Mouse (Mus musculus) CD8-positive naive resting alpha-beta T cell, adult 57 days (primary cell): ENCODE measurements around the gene Apoe. TPM values are rescaled to one million over a fixed set of nuclear protein-coding genes. Genes with fewer than 3 reads are reported as not detected.

ENCODE experiments used
- total RNA-seq: library from RNA; stranded (reverse); gene quantifications from one replicate; pipeline ENCODE4 v1.2.4, GENCODE M21; 2023

Apoe gene
- total RNA-seq = 33.1 TPM

DNA sequence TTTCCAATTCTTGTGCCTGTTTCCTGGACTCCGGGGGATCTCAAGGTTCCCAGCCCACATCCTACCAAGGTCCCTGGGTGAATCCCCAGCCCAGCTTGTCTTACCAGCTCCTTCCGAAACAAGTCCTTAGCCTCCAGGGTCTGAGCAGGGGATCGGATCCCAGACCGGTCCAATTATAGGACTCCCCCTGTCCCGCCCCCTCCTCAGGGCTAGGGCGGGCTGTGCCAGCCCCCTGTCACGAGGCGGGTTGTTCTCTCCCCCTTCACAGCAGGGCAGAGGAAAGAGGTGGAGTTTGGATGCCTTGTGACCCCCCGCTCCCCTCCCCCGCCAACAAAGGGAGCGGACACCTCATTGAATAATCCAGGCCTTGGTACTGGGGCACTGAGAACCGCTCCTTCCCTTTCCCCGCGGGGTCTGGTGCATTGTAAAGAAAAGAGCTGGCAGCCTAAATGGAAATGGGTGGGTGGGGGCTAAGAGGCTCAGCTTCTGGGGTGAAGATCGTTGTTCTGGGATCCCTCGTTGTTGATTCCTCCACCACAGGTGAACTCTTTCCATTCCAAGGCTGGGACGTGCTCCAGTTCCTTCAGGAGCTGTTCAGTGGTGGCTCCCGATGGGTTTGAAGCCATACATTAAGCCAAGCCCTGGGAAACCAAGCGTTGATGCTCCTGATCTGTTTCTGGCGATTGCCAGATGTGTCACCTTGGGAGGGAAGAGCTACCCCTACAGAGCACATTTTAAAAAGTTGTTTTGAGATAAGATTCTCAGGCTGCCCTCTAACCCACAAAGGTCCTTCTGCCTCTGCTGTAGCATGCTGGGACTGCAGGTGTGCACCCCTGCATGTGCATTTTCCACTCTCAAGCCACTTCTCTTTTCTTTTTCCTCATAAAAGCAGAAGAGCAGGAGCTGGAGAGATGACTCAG is at the start of gene Apoe:
Apoe (minus strand) TSS at position 282 of the 920 bp plus-strand sequence.

DNA sequence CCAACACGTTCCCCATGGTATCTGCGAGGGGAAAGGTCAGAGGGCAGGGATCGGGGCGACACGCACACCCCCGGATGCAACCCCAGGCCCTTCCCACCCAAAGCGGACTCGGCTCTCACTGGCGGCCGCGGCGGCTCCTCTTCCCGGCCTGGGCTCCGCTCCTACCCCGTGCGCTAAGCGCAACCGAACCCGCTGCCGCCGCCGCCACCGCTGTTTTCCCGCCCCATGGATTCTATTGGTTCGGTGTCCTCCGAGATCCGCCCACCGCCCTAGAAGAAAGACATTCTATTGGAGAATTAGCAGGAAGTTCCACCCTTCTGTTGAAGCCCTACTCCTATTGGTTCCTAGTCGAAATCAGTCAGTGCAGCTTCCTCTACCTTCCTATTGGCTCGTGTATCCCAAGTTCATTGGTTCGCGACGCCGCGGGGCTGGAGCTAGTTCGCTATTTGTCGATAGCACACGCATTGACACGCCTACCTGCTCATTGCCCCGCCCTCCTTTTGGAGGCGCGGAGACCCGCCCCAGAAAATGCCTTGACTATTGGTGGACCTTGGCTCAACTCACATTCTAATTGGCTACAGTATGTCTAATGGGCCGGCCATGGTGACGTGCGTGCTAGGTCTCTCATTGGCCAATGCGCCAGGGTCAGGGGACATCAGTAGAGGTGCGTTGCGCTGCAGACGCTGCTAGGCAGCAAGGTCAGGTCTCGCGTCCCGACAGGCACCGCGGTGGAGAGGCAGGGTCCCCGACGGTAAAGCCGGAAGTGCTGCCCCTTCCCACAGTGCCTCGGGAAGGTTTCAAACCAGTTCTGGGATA is 16.5 kb upstream of the Apoe start, which contains the start of gene Tomm40:
Tomm40 (minus strand) TSS at position 200 of the 816 bp plus-strand sequence.

DNA sequence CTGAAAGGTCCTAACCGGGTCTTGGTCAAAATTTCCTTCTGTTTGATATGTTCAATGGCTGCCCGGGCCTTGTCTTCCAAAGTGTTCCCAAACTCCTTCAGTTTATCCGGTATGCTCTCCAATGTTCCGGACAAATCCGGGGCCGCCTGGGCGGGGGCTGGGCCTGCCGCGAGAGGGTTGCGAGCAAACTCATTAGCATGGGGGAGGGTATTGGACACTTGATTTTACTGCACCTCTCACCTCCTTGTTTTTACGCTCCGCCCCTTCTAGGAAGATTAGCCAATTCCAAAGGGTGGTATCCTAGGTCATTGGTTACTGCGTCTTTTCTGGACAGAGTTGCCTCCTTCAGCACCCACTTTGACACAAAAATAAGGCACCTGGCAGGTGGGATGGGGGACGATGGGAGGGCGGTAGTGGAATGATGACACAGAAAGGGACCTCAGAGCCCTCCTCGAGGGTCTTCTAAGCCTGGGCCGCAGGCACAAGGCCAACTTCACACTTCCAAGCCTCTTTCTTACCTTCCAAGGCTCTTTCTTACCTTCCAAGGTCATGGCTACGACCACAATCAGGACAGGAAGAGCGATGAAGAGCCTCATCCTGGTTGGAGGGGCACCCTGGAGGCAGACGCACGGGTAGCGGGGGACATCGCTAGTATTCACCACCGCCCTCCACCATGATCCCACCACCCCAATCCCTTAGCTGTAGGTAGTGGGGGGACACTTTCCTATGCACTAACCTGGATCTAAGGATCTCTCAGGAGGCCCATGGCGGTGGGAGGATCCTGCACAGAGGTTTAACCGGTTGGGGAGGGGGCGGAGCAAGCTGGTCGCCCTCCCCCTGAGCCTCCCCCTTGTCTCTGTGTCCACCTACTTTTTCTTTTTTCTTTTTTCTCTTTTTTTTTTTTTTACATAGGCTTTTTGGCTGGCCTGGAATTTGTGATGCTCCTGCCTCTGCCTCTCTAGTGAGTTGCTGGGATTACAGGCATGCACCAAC is 6.8 kb downstream of the Apoe start, which contains the start of gene Apoc1:
Apoc1 (minus strand) TSS at position 788 of the 993 bp plus-strand sequence.

DNA sequence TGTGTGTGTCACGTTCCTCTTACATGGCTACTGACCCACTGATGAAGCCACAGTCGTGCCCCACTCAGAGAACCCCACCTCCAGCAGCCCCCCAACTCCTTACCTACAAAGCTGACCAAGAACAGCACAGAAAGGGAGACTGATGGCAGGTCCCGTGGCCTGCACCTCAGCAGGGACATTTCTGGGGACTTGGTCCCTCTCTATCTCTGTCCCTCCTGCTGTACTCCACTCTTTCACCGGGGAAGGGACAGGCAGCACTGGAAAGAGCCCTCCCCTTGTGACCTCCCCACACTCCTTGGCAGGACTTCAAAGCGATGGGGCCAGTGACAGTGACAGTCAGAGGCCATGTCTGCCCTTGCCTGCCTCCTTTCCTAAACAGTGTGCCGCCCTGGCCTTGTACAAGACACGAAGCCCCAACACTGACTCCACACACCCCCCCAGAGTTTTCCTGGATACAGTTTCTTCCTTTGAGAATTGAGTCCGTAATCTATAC is 17.7 kb downstream of the Apoe start, which contains the start of the genes Gm44805 and Apoc4:
Gm44805 (minus strand) TSS at position 222 of the 493 bp plus-strand sequence.
Apoc4 (minus strand) TSS at position 278 of the 493 bp plus-strand sequence.

DNA sequence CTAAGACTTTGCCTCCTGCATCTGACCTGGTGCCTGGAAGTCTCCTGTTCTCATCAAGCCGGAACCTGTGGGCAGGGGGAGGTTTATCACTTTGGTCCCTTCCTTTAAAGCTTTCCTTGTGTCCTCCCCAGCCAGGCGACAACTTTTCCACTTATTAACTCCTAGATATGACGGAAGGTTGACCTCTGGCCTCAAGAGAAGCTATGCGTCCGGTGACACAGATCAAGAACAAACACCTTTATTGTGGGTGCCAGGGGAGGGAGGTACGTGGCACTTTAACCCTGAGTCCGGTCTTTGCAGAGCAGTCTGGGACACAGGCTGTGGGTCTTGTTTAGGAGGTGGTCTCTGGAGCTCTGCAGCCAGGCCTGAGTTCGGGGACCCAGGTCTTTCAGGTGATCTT is 21.1 kb downstream of the Apoe start, which contains the start of gene Apoc2:
Apoc2 (minus strand) TSS at position 70 of the 400 bp plus-strand sequence.

DNA sequence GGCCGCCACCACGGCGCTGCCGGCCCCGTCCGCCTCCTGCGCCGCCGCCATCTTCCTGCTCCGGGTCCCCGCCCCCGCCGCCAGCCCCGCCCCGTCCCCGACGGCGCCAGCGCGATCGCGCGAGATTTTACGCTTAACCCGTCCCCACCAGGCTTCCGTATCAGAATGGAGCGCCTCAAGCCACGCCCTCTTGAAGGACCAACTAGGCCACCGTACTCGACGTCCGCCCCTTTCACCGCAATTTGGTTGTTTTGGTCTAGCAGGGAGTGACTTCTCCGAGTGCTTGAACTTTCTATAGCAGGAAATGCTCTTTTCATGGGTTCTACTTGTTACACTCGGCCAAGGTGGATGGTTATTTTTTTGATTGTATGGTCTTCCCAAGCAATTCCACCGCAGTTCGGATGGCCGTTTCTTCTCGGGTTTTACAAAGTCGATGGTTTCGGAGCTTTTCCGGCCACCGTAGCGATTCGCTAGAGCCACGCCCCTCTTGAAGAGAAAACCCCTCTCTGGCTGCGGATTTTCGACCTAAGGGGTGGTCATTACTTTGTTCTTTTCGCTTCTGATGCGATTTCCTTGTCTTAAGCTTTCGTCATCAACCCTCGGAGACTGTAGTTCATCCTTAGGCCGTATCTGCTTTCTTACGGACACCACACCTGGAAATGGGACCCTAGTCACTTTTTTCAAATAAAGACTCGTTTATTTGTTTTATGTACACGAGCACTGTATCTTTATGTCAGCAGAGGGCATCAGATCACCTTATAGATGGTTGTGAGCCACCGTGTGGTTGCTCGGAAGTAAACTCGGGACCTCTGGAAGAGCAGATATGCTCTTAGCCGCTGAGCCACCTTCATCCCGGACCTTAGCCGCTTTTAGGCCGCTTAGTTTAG is 33.8 kb downstream of the Apoe start, which contains the start of gene Clptm1:
Clptm1 (minus strand) TSS at position 79 of the 887 bp plus-strand sequence.

Other genes starting within 250 kb of the Apoe start
- 26.6 TPM for gene Mark4, start 240.4 kb downstream of the Apoe start, total RNA-seq
- not detected for gene Exoc3l2, start 235.9 kb downstream of the Apoe start, total RNA-seq
- gene Bloc1s3, start 190.8 kb downstream of the Apoe start, total RNA-seq = 3.8 TPM
- 24.3 TPM for gene Trappc6a, start 190.8 kb downstream of the Apoe start, total RNA-seq
- gene Nkpd1, start 181.3 kb downstream of the Apoe start, total RNA-seq = not detected
- 51.4 TPM for gene Ppp1r37, start 136.1 kb downstream of the Apoe start, total RNA-seq
- 2.4 TPM for gene Zfp296, start 121.9 kb downstream of the Apoe start, total RNA-seq
- 48.1 TPM for gene Gemin7, start 121.6 kb downstream of the Apoe start, total RNA-seq
- 87.8 TPM for gene Clasrp, start 94.7 kb downstream of the Apoe start, total RNA-seq
- 44.9 TPM for gene Relb, start 69.8 kb downstream of the Apoe start, total RNA-seq
- gene Clptm1, start 34.2 kb downstream of the Apoe start, total RNA-seq = 70.1 TPM
- 2.1 TPM for gene Apoc2, start 21.2 kb downstream of the Apoe start, total RNA-seq
- not detected for gene Gm44805, start 17.8 kb downstream of the Apoe start, total RNA-seq
- not detected for gene Apoc4, start 17.7 kb downstream of the Apoe start, total RNA-seq
- 1.4 TPM for gene Apoc1, start 6.5 kb downstream of the Apoe start, total RNA-seq
- gene Tomm40, start 16.2 kb upstream of the Apoe start, total RNA-seq = 59.7 TPM
- gene Nectin2, start 51.3 kb upstream of the Apoe start, total RNA-seq = not detected
- not detected for gene Bcam, start 71.8 kb upstream of the Apoe start, total RNA-seq
- 1.0 TPM for gene Cblc, start 97.6 kb upstream of the Apoe start, total RNA-seq
- 14.5 TPM for gene Bcl3, start 123.6 kb upstream of the Apoe start, total RNA-seq
- not detected for gene Gm19345, start 152.8 kb upstream of the Apoe start, total RNA-seq
- gene Ceacam16, start 162.1 kb upstream of the Apoe start, total RNA-seq = 2.1 TPM
- gene Ceacam19, start 188.8 kb upstream of the Apoe start, total RNA-seq = not detected
- 40.8 TPM for gene Pvr, start 222.0 kb upstream of the Apoe start, total RNA-seq